Mouse (Mus musculus) thymus, adult 2 months (tissue): ENCODE data around the gene Ceacam5. TPM values are rescaled to one million over a fixed set of nuclear protein-coding genes. Genes with fewer than 3 reads are reported as not detected.

ENCODE experiments used
- DNase-seq: peaks from one replicate; pipeline ENCODE4 v3.0.0; 2021
- H3K27ac ChIP-seq: fragments of 200-500 bp; 2 replicates; pipeline ENCODE4 v1.5.1; 2012; ENCODE audit warnings: low read length, control low read depth; ENCODE audit not compliant: control insufficient read depth, insufficient read depth
- H3K27me3 ChIP-seq: fragments of 200-500 bp; 2 replicates; pipeline ENCODE4 v1.6.1; 2012; ENCODE audit warnings: mild to moderate bottlenecking, low read length, moderate library complexity, mixed read lengths; ENCODE audit not compliant: control insufficient read depth, insufficient read depth
- H3K36me3 ChIP-seq: fragments of 200-500 bp; 2 replicates; pipeline ENCODE4 v1.6.1; 2012; ENCODE audit warnings: mild to moderate bottlenecking, low read length, moderate library complexity; ENCODE audit not compliant: control insufficient read depth, insufficient read depth
- H3K4me1 ChIP-seq: fragments of 200-500 bp; replicated peaks from 2 replicates; pipeline ENCODE4 v1.6.1; 2012; ENCODE audit warnings: low read length; ENCODE audit not compliant: control insufficient read depth, insufficient read depth
- H3K4me3 ChIP-seq: fragments of 200-500 bp; 2 replicates; pipeline ENCODE4 v1.5.1; 2012; ENCODE audit warnings: mild to moderate bottlenecking, low read length, control low read depth, moderate library complexity; ENCODE audit not compliant: control insufficient read depth, insufficient read depth
- CTCF ChIP-seq: fragments of 200-500 bp; IDR thresholded peaks from 2 replicates; pipeline ENCODE4 v1.5.1; 2012; ENCODE audit warnings: mild to moderate bottlenecking, control low read depth, low read length, moderate library complexity, borderline replicate concordance; ENCODE audit not compliant: control insufficient read depth, poor library complexity, insufficient read depth; ENCODE audit errors: extremely low read depth
- POLR2A ChIP-seq: fragments of 200-500 bp; IDR thresholded peaks from 2 replicates; pipeline ENCODE4 v1.6.1; 2012; ENCODE audit warnings: mild to moderate bottlenecking, low read length, control low read depth, moderate library complexity; ENCODE audit not compliant: control insufficient read depth, poor library complexity, insufficient read depth; ENCODE audit errors: extremely low read depth
- WGBS: fragments of 180-500 bp; shearing (Covaris S2); methylation state at CpG from one replicate; pipeline ENCODE4 v1.1.7; 2018; 5-methylcytosine and 5-hydroxymethylcytosine counted together
- polyA plus RNA-seq: library from polyadenylated mRNA; depleted of rRNA; stranded (reverse); fragments of >200 nt; gene quantifications from 2 replicates; pipeline ENCODE4 v1.2.3, GENCODE M21; 2012; rRNA removed

The Ceacam5 gene
- not detected in 2 replicates for polyA plus RNA-seq

DNA sequence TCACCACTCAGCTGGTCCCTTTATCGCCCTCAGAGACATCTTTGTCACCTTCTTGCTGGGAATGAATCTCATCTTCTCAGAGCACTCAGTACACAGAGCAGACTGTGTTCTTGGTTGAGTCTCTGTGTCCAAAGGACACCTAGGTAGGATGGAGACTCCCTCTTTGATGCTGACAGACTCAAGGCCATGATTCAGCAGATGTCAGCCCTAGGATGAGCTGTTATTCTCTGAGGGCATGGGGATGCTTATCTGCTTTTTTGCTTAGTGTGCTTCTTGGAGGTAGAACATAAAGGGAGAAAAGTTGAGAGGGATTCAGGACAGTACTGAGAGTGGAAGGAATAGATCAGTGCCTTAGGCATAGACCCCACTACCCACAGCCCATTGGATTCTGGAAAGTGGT, at the start of gene Ceacam5:
Gene Ceacam5, plus strand, starts transcription at position 301 of the 400 bp plus-strand sequence.
- H3K4me3 ChIP-seq: no peak within 1 kb of the TSS
- no peak within 1 kb of the TSS for H3K27ac ChIP-seq
- 61% methylated on average over 1 of the region's 1 CpGs for WGBS
- no peaks in the 10 kb centered on the region for H3K27me3 ChIP-seq
- H3K4me1 ChIP-seq: no peaks in the 10 kb centered on the region
- TF ChIP-seq POLR2A: no peak
- TF ChIP-seq CTCF: no peak
- no peak for DNase-seq
- no peaks in the 10 kb centered on the region for H3K36me3 ChIP-seq

Other genes with a start within 250 kb of the Ceacam5 start
- gene Ceacam14, start 99.4 kb downstream of the Ceacam5 start, polyA plus RNA-seq: not detected in 2 replicates
- gene Gm5155, start 158.5 kb downstream of the Ceacam5 start, polyA plus RNA-seq: not detected in 2 replicates